Mouse (Mus musculus): ENCODE results near the gene Polr3e.

Polr3e gene

DNA sequence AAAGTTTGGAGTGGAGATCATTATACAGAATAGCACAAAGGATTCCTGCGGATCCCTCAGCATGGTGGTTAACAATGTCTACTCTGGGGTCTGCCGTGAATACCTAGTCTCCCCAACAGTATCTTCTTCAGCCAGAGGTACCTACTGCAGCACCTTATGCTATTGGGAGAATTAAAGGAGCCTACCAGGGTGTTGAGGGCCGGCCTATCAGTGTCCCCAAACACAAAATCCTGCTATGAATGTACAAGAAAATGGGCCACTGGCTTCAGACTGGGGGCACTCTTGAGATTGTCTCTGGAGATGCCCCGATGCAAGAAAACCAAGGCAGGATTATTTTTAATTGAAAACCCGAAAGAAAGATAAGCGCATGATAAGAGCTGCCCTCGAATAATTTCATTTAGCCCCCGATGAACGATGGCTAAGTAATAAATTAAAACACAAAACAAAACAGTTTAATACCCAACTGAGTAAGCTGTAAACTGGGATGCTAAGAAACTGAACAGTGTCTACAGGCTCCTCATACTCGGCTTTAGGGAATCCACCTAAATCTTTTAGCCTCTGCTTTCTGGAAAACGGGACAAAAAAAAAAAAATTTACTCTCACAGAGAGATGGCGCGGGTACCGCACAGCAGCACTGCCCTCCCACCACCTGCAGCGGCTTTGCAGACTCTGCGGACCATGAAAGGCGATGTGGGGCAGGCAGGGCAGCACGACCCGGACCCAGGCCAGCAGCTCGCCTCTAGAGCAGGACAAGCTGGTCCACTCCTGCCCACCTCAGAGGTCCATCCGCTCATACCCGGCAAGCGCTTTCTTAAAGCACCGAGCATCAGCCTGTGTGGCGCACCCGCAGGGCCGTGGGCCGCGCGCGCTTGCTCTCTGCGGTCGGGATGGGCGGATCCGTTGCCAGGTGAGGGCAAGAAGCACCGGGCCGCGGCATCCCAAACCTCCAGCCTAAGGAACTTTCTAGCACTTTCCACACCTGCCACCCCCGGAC is 63.7 kb downstream of the Polr3e start:
- DNase-seq, result peak; percentile 16 to 47

DNA sequence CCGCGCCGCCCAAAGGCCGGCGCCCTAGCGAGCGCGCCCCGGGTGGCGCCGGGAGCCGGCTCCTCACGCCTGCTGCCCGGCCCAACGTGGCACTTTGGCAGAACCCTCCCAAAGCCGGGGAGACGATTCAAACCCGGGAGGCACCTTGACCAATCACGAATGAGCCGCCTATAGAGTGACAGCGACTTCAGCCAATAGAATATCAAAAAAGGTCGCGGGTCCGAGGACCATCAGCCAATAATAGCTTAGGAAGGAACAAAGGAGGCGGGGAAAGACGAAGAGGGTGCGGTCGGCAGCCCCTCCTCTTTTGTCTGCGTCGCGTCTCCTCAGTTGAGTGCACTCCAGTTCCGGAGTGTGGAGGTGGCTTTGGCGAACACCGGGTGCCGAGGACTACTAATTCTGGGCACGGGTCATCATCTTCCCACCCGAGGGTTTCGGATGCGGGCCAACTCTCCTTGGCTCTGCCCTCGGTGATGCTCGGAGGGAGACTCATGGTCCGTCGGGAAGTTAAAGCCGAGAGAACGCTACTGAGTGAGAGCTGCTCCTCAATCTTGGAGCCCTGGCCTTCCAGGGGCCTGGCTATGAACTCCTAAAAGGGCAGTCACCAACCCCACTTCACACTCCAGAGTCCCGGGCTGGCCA is 64.8 kb downstream of the Polr3e start, which contains the start of the genes Cdr2 and Mfsd13b:
Gene Cdr2, minus strand, starts transcription at position 113 of the 642 bp plus-strand sequence.
Gene Mfsd13b, plus strand, starts transcription at position 310 of the 642 bp plus-strand sequence.
- peak; percentile 98 for DNase-seq

DNA sequence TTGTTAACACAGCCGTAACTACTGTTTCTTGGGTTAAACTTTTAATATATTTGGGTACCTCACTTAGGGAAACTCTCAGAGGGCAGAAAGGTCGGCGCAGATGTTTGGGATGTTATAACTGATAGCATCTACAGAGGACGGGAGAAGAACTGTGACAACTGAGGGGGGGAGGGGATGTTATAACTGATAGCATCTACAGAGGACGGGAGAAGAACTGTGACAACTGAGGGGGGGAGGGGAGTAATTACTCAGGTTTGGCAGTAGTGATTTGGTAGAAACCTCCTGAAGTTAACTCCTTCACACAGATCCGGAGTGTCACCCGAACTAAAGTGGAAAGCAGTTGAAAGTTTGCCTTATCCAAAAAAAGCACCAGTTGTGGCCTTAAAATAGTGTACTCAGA is 65.4 kb downstream of the Polr3e start:
- DNase-seq, result no peak

DNA sequence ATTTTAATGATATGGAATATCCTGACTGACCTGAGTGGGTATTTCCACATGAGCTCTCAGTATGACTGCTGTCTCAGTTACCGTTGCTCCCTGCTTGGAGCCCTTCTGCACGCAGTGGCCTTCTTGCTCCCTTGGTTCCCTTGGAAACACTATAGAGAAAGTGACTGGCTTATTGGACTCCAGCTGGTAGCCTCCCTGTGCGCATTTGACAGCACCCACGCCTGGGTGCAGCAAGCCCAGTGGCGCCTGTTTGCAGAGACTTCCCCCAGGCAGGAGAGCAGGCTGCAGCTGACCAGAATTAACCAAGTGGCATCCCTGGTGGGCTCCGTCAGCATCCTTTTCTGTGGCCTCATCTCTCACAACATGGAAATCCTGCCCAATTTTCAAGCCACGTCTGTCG is 73.6 kb downstream of the Polr3e start:
- DNase-seq, result no peak
